Mouse (Mus musculus): ENCODE results near the gene Ormdl2. TPM values are rescaled to one million over a fixed set of nuclear protein-coding genes. Genes with fewer than 3 reads are reported as not detected.
"Not testable (repeated sequence)": the region's sequence is repeated elsewhere in the genome, so short reads cannot be mapped to it uniquely, and the experiment has no call there.

The Ormdl2 gene
- polyA plus RNA-seq, 1 experiment from 2014 or later: 77.7 TPM

- no peak overlapping the region for H3K4me3 ChIP-seq
- no peaks in the 10 kb centered on the region for H3K27me3 ChIP-seq
- H3K9ac ChIP-seq: no peak overlapping the region
- 93% methylated on average over 9 of the region's 9 CpGs for WGBS
- H3K36me3 ChIP-seq: peaks cover 25% of the 10 kb centered on the region
- no peaks in the 10 kb centered on the region for H3K9me3 ChIP-seq
- peaks cover 16% of the 10 kb centered on the region for H3K4me1 ChIP-seq
- no peak for ATAC-seq (ENCODE audit: borderline replicate concordance, extremely low read depth, low FRiP score, low TSS enrichment)
- H3K4me2 ChIP-seq: no peak overlapping the region
- H3K27ac ChIP-seq: no peak overlapping the region
Observed at GRCm38 (mm10) chr10:128823821-128824220, 2.4 kb upstream of the Ormdl2 start.

GRCm38 (mm10) chr10:128823087-128823486, 1.6 kb upstream of the Ormdl2 start:
- ATAC-seq (ENCODE audit: borderline replicate concordance, extremely low read depth, low FRiP score, low TSS enrichment); H3K27ac ChIP-seq; H3K27me3 ChIP-seq; H3K9me3 ChIP-seq; H3K9ac ChIP-seq: not testable (repeated sequence)
- Histone ChIP-seq H3K4me3 (peak overlapping the region; percentile 70), H3K4me1 (peaks cover 16% of the 10 kb centered on the region), H3K36me3 (peaks cover 30% of the 10 kb centered on the region), H3K4me2 (peak overlapping the region; percentile 66)
- WGBS: 75% methylated on average over 4 of the region's 4 CpGs

GRCm38 (mm10) chr10:128822135-128822534, 690 bp upstream of the Ormdl2 start:
- Histone ChIP-seq H3K36me3 (peaks cover 35% of the 10 kb centered on the region), H3K27ac (0 out of 2 replicates have a peak overlapping the region, but pooled peaks have one; percentile 25), H3K4me2 (peak overlapping the region; percentile 66), H3K27me3 (no peaks in the 10 kb centered on the region), H3K4me3 (peak overlapping the region; percentile 70), H3K9ac (peak overlapping the region; percentile 79), H3K4me1 (peaks cover 16% of the 10 kb centered on the region), H3K9me3 (no peaks in the 10 kb centered on the region)
- ATAC-seq (ENCODE audit: borderline replicate concordance, extremely low read depth, low FRiP score, low TSS enrichment): peak; percentile 9; the same call in 1 of the 2 replicates
- 2% methylated on average over 13 of the region's 13 CpGs for WGBS

GRCm38 (mm10) chr10:128820217-128820616, 1.2 kb downstream of the Ormdl2 start:
- Histone ChIP-seq H3K9me3 (no peaks in the 10 kb centered on the region), H3K27ac (no peak overlapping the region), H3K4me3 (no peak overlapping the region; the same call in 1 of the 2 replicates), H3K27me3 (no peaks in the 10 kb centered on the region), H3K36me3 (peaks cover 46% of the 10 kb centered on the region), H3K4me1 (peaks cover 16% of the 10 kb centered on the region), H3K9ac (no peak overlapping the region), H3K4me2 (peak overlapping the region; percentile 67; the same call in 1 of the 2 replicates)
- 82% methylated on average over 4 of the region's 4 CpGs for WGBS
- no peak for ATAC-seq (ENCODE audit: borderline replicate concordance, extremely low read depth, low FRiP score, low TSS enrichment)

GRCm38 (mm10) chr10:128817033-128817432, 4.4 kb downstream of the Ormdl2 start, which contains the start of gene Sarnp:
Gene Sarnp, plus strand, starts transcription at chr10:128817333.
- WGBS: 89% methylated on average over 13 of the region's 13 CpGs
- no peaks in the 10 kb centered on the region for H3K9me3 ChIP-seq
- H3K4me1 ChIP-seq: peaks cover 10% of the 10 kb centered on the region; the same call in 1 of the 2 replicates
- H3K9ac ChIP-seq: no peak within 1 kb of the TSS
- H3K4me2 ChIP-seq: no peak within 1 kb of the TSS
- peaks cover 55% of the 10 kb centered on the region for H3K36me3 ChIP-seq
- no peak within 1 kb of the TSS for H3K27ac ChIP-seq
- ATAC-seq (ENCODE audit: borderline replicate concordance, extremely low read depth, low FRiP score, low TSS enrichment): no peak
- H3K4me3 ChIP-seq: no peak within 1 kb of the TSS
- H3K27me3 ChIP-seq: no peaks in the 10 kb centered on the region

GRCm38 (mm10) chr10:128807018-128807417, 14.4 kb downstream of the Ormdl2 start:
- Histone ChIP-seq H3K4me1 (peaks cover 53% of the 10 kb centered on the region), H3K4me3 (peak overlapping the region; percentile 89), H3K27ac (no peak overlapping the region), H3K9ac (peak overlapping the region; percentile 54), H3K27me3 (no peaks in the 10 kb centered on the region), H3K4me2 (peak overlapping the region; percentile 88), H3K9me3 (no peaks in the 10 kb centered on the region), H3K36me3 (peaks cover 13% of the 10 kb centered on the region)
- 86% methylated on average over 8 of the region's 8 CpGs for WGBS
- no peak for ATAC-seq (ENCODE audit: borderline replicate concordance, extremely low read depth, low FRiP score, low TSS enrichment)

GRCm38 (mm10) chr10:128806086-128806485, 15.4 kb downstream of the Ormdl2 start:
- Histone ChIP-seq H3K27ac (peak overlapping the region; percentile 99; the same call in 1 of the 2 replicates), H3K27me3 (no peaks in the 10 kb centered on the region), H3K9me3 (no peaks in the 10 kb centered on the region), H3K4me3 (peak overlapping the region; percentile 89), H3K9ac (peak overlapping the region; percentile 54), H3K36me3 (peaks cover 15% of the 10 kb centered on the region), H3K4me1 (peaks cover 53% of the 10 kb centered on the region), H3K4me2 (peak overlapping the region; percentile 88)
- ATAC-seq (ENCODE audit: borderline replicate concordance, extremely low read depth, low FRiP score, low TSS enrichment): no peak
- WGBS: 40% methylated on average over 6 of the region's 6 CpGs

GRCm38 (mm10) chr10:128805092-128806000, 16.1 kb downstream of the Ormdl2 start:
- peaks cover 21% of the 10 kb centered on the region for H3K36me3 ChIP-seq
- peak; percentile 94 for ATAC-seq (ENCODE audit: borderline replicate concordance, extremely low read depth, low FRiP score, low TSS enrichment)
- H3K9me3 ChIP-seq: no peaks in the 10 kb centered on the region
- peak overlapping the region; percentile 99 for H3K27ac ChIP-seq
- H3K9ac ChIP-seq: peak overlapping the region; percentile 90
- WGBS: under 1% methylated on average over 69 of the region's 70 CpGs
- H3K4me3 ChIP-seq: peak overlapping the region; percentile 89
- peaks cover 53% of the 10 kb centered on the region for H3K4me1 ChIP-seq
- H3K27me3 ChIP-seq: no peaks in the 10 kb centered on the region
- peak overlapping the region; percentile 88 for H3K4me2 ChIP-seq

- Histone ChIP-seq H3K4me2 (peak within 1 kb of the TSS; percentile 88), H3K27ac (peak within 1 kb of the TSS; percentile 99), H3K36me3 (peaks cover 24% of the 10 kb centered on the region), H3K4me3 (peak within 1 kb of the TSS; percentile 89), H3K9ac (peak within 1 kb of the TSS; percentile 90), H3K4me1 (peaks cover 50% of the 10 kb centered on the region), H3K9me3 (no peaks in the 10 kb centered on the region), H3K27me3 (no peaks in the 10 kb centered on the region)
- WGBS: under 1% methylated on average over 27 of the region's 28 CpGs
- ATAC-seq (ENCODE audit: borderline replicate concordance, extremely low read depth, low FRiP score, low TSS enrichment): peak; percentile 62
Observed at GRCm38 (mm10) chr10:128804271-128805091, 17.0 kb downstream of the Ormdl2 start, which contains the start of gene Tmem198b. Gene Tmem198b, minus strand, starts transcription at chr10:128804370.

GRCm38 (mm10) chr10:128803771-128804270, 17.6 kb downstream of the Ormdl2 start, which contains the start of gene Dnajc14:
Gene Dnajc14, plus strand, starts transcription at chr10:128804062.
- under 1% methylated on average over 14 of the region's 14 CpGs for WGBS
- Histone ChIP-seq H3K27me3 (no peaks in the 10 kb centered on the region), H3K9ac (peak within 1 kb of the TSS; percentile 90), H3K27ac (peak within 1 kb of the TSS; percentile 99), H3K4me1 (peaks cover 43% of the 10 kb centered on the region), H3K4me3 (peak within 1 kb of the TSS; percentile 89), H3K9me3 (no peaks in the 10 kb centered on the region), H3K4me2 (peak within 1 kb of the TSS; percentile 88), H3K36me3 (peaks cover 26% of the 10 kb centered on the region)
- peak; percentile 2 for ATAC-seq (ENCODE audit: borderline replicate concordance, extremely low read depth, low FRiP score, low TSS enrichment)

GRCm38 (mm10) chr10:128803361-128803760, 18.1 kb downstream of the Ormdl2 start:
- WGBS: 8% methylated on average over 6 of the region's 6 CpGs
- H3K9ac ChIP-seq: peak overlapping the region; percentile 90
- H3K9me3 ChIP-seq: no peaks in the 10 kb centered on the region
- H3K4me1 ChIP-seq: peaks cover 39% of the 10 kb centered on the region
- H3K36me3 ChIP-seq: peaks cover 23% of the 10 kb centered on the region; the same call in 1 of the 2 replicates
- peak overlapping the region; percentile 99 for H3K27ac ChIP-seq
- no peak for ATAC-seq (ENCODE audit: borderline replicate concordance, extremely low read depth, low FRiP score, low TSS enrichment)
- no peaks in the 10 kb centered on the region for H3K27me3 ChIP-seq
- peak overlapping the region; percentile 88 for H3K4me2 ChIP-seq
- peak overlapping the region; percentile 89 for H3K4me3 ChIP-seq
